Mouse (Mus musculus) adrenal gland (tissue): ENCODE measurements around the gene Lamtor1.

Source experiments
- intact Hi-C: fragments of 180-260 bp; cut with DNase I; formaldehyde crosslinking; loops from one replicate; pipeline ENCODE4 v1.15.1; 2025
- long read RNA-seq, 2 experiments: library from polyadenylated mRNA; unstranded; transcript quantifications; one replicate each; pipeline ENCODE4 v2.0.0; 2020; ENCODE audit warnings: borderline replicate concordance in 1 of 2; ENCODE audit not compliant: insufficient replicate concordance in 1 of 2

Lamtor1 gene
- long read RNA-seq, experiment 1, transcript Lamtor1-201 (5 exons, 1,119 nt), result major isoform, 103 of 115 reads
- long read RNA-seq, experiment 1, partial matches to known transcripts, result 8 of 115 reads
- long read RNA-seq, experiment 1, other reads (novel, unspliced or antisense), result 3 of 115 reads
- long read RNA-seq, experiment 2, transcript Lamtor1-201 (5 exons, 1,119 nt), result major isoform, 106 of 123 reads
- long read RNA-seq, experiment 2, partial matches to known transcripts, result 6 of 123 reads
- long read RNA-seq, experiment 2, other reads (novel, unspliced or antisense), result 8 of 123 reads

- intact Hi-C loops, result no loop called here
Observed at GRCm38 (mm10) chr7:101905561-101906286, at the start of gene Lamtor1. Lamtor1 (plus strand) TSS chr7:101905904.

DNA sequence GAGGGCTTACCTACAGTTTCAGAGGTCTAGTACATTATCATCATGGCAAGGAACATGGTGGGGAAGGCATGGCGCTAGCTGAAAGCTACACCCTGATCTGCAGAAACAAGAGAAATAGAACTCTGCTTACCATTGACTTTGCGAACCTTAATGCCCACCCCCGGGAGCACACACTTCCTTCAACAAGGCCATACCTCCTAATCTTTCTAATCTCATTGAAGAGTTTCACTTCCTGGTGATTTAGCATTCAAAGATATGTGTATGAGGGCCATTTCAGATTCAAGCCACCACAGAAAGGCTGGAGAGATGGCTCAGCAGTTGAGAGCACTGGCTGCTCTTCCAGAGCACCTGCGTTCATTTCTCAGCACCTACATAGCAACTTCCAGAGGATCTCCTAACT lies 48.6 kb upstream of the Lamtor1 start, which contains the start of gene Folr2:
Folr2 (minus strand) TSS at position 101 of the 400 bp plus-strand sequence.
- intact Hi-C loops, result no loop called here

GRCm38 (mm10) chr7:101858362-101858761 lies 47.3 kb upstream of the Lamtor1 start:
- intact Hi-C loops, result no loop called here

- intact Hi-C loops, result no loop called here
Observed at GRCm38 (mm10) chr7:101860978-101861377, 44.7 kb upstream of the Lamtor1 start.

GRCm38 (mm10) chr7:101862291-101862690 lies 43.4 kb upstream of the Lamtor1 start:
- intact Hi-C loops, result no loop called here

DNA sequence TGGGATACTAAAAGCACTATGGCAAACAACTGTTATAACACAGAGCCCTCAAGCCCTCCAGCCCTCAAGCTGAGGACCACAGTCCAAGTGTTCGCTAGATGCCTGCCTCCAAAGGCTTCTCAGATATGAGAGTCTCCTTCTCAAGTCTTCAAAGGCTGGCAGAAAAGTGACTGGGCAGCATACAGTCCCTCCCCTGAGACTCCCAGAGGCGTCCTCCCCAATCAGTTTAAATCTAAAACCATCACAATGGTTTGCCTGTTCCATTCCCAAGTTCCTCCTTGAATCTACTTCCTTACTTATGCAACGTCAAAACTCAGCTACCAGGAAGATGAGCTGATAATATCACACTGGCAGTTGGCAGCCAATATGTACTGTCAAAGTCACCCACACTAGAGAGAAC lies 42.3 kb upstream of the Lamtor1 start, which contains the start of gene Anapc15:
Anapc15 (plus strand) TSS at position 301 of the 400 bp plus-strand sequence.
- intact Hi-C loops, result no loop called here

DNA sequence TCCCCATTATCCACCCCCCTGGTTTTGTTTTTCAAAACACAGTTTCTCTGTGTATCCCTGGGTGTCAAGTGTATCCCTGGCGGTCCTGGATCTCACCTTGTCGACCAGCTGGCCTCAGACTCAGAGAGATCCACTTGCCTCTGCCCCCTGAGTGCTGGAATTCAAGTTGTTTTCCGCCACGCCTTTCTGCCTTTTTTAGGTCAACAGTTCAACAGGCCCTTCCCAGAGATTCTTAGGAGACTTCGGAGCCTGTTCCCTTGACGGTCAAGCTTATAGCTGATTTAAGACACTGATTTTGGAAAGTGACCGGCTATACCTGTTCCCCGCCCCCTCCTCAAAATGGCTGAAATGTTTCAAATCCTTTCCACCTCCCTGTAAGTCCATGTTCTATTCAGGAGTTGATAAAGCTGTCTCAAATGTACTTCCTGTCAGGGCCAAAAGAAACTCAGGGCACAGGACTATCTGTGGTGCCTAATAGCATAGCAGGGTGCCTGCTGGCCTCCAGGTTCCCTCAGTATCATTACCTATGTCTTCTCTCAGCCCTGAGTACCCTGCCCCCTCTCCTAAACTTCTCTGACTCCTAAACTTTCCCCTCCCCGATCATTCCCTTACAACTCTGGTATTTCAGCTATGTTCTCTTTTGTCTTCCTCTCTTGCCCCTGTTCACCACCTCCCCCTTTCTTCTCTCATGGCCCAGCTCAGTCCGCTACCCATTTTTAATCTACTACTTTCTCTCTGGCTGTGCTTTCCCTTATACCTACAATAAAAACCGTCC lies 39.0 kb upstream of the Lamtor1 start:
- intact Hi-C loops, result no loop called here

- intact Hi-C loops, result no loop called here
Observed at GRCm38 (mm10) chr7:101867482-101867881, 38.2 kb upstream of the Lamtor1 start.

GRCm38 (mm10) chr7:101868241-101869162 lies 37.2 kb upstream of the Lamtor1 start:
- intact Hi-C loops, result no loop called here

- intact Hi-C loops, result no loop called here
Observed at GRCm38 (mm10) chr7:101869163-101869500, 36.6 kb upstream of the Lamtor1 start.

- intact Hi-C loops, result no loop called here
Observed at GRCm38 (mm10) chr7:101870629-101871028, 35.1 kb upstream of the Lamtor1 start, which contains the start of gene Folr1. Folr1 (minus strand) TSS chr7:101870788.

- intact Hi-C loops, result no loop called here
Observed at GRCm38 (mm10) chr7:101871296-101871695, 34.4 kb upstream of the Lamtor1 start.

DNA sequence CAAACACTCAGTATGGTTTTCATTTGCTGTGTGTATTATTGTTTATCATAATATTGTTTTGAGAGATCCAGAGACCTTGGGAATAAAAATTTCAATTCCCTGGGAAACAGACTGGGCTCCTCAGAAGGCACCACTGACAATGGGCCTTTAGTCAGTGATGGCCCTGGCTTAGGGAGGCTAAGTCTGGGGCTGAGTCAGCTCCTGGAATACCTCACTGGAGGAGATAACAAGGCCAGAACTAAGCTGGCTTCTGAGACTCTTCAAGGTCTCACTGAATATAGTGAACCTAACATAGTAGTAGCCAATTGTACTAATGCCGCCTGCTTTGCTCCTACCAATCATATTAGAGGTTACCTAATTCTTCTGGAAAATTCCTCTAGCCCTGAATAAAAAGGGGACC lies 29.7 kb upstream of the Lamtor1 start:
- intact Hi-C loops, result no loop called here

DNA sequence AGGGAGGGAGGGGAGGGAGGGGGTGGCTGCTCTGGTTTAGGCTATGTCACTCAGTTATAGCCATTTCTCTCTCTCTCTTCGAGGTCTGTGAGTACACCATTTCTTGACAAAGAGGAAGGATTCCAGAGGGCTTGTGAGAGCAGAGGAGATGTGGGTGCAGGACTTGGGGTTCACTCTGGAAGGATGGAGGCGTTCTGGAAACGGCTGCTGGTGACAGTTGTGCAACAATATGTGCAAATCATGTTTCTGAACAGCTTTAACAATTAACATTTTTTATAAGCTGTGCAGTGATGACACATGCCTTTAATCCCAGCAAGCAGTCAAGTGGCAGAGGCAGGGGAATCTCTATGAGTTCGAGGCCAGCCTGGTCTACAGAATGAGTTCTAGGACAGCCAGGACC lies 24.8 kb upstream of the Lamtor1 start:
- intact Hi-C loops, result no loop called here

GRCm38 (mm10) chr7:101882413-101883154 lies 23.1 kb upstream of the Lamtor1 start:
- intact Hi-C loops, result no loop called here

GRCm38 (mm10) chr7:101884160-101884559 lies 21.5 kb upstream of the Lamtor1 start:
- intact Hi-C loops, result no loop called here

- intact Hi-C loops, result no loop called here
Observed at GRCm38 (mm10) chr7:101886274-101886673, 19.4 kb upstream of the Lamtor1 start.

GRCm38 (mm10) chr7:101888460-101888859 lies 17.2 kb upstream of the Lamtor1 start:
- intact Hi-C loops, result no loop called here

GRCm38 (mm10) chr7:101895695-101896094 lies 10.0 kb upstream of the Lamtor1 start:
- intact Hi-C loops, result loop anchor here (5.0 kb wide), 1 partner anchor 58 kb away; the partner anchor contains the start of gene Inppl1
